Mouse (Mus musculus) heart, embryonic 10.5 days (tissue): Measurements from ENCODE around the gene Gal3st1. TPM values are rescaled to one million over a fixed set of nuclear protein-coding genes. Genes with fewer than 3 reads are reported as not detected.
A peak's percentile ranks its signal among the peaks of the same experiment; 100 is the strongest.

Source experiments
- DNase-seq: peaks from one replicate; pipeline ENCODE4 v3.0.0-alpha.2; 2017; ENCODE audit warnings: low spot score
- H3K27ac ChIP-seq: fragments of 300-500 bp; sonication (generic); 2 replicates; pipeline ENCODE4 v1.5.1; 2016; ENCODE audit warnings: mild to moderate bottlenecking
- H3K27me3 ChIP-seq: fragments of 300-500 bp; sonication (generic); 2 replicates; pipeline ENCODE4 v1.6.1; 2016; ENCODE audit warnings: mild to moderate bottlenecking; ENCODE audit not compliant: poor library complexity, insufficient read depth, severe bottlenecking
- H3K36me3 ChIP-seq: fragments of 300-500 bp; sonication (generic); 2 replicates; pipeline ENCODE4 v1.6.1; 2016; ENCODE audit warnings: mild to moderate bottlenecking, moderate library complexity
- H3K4me1 ChIP-seq: fragments of 300-500 bp; sonication (generic); 2 replicates; pipeline ENCODE4 v1.6.1; 2016; ENCODE audit warnings: mild to moderate bottlenecking
- H3K4me3 ChIP-seq: fragments of 300-500 bp; sonication (generic); 2 replicates; pipeline ENCODE4 v1.5.1; 2016; ENCODE audit warnings: mild to moderate bottlenecking, moderate library complexity
- H3K9me3 ChIP-seq: fragments of 300-500 bp; sonication (generic); 2 replicates; pipeline ENCODE4 v1.6.1; 2016; ENCODE audit warnings: mild to moderate bottlenecking, moderate library complexity
- WGBS: fragments of 180-500 bp; shearing (Covaris S2); methylation state at CpG from one replicate; pipeline ENCODE4 v1.1.7; 2016; 5-methylcytosine and 5-hydroxymethylcytosine counted together
- polyA plus RNA-seq: library from polyadenylated mRNA; unstranded; fragments of >200 nt; fragmentation: Nextera tagmentation; extraction: Ambion mirVana; gene quantifications from 2 replicates; pipeline ENCODE4 v1.2.1, GENCODE M21; 2016

Gene Gal3st1
- polyA plus RNA-seq, 1 experiment from 2014 or later: 0.73 TPM

- H3K27ac ChIP-seq: no peak overlapping the region
- WGBS: 81% methylated on average over 6 of the region's 6 CpGs
- no peaks in the 10 kb centered on the region for H3K9me3 ChIP-seq
- H3K27me3 ChIP-seq: no peaks in the 10 kb centered on the region
- H3K4me3 ChIP-seq: no peak overlapping the region
- peak; percentile 58 for DNase-seq
- H3K36me3 ChIP-seq: no peaks in the 10 kb centered on the region
- no peaks in the 10 kb centered on the region for H3K4me1 ChIP-seq
Observed at GRCm38 (mm10) chr11:4041123-4041625, 57.7 kb downstream of the Gal3st1 start.

- peak; percentile 57 for DNase-seq
- Histone ChIP-seq H3K36me3 (no peaks in the 10 kb centered on the region), H3K4me3 (no peak overlapping the region), H3K4me1 (no peaks in the 10 kb centered on the region), H3K9me3 (no peaks in the 10 kb centered on the region), H3K27ac (no peak overlapping the region), H3K27me3 (no peaks in the 10 kb centered on the region)
- 88% methylated on average over 7 of the region's 7 CpGs for WGBS
Observed at GRCm38 (mm10) chr11:4043081-4043480, 59.6 kb downstream of the Gal3st1 start.

GRCm38 (mm10) chr11:4046526-4046925 lies 63.1 kb downstream of the Gal3st1 start:
- Histone ChIP-seq H3K27me3 (no peaks in the 10 kb centered on the region), H3K36me3 (no peaks in the 10 kb centered on the region), H3K9me3 (0 out of 2 replicates have a peak, but pooled peaks cover 2% of the 10 kb centered on the region), H3K4me3 (no peak overlapping the region), H3K27ac (no peak overlapping the region), H3K4me1 (no peaks in the 10 kb centered on the region)
- 74% methylated on average over 5 of the region's 5 CpGs for WGBS
- no peak for DNase-seq

GRCm38 (mm10) chr11:4047766-4048165 lies 64.3 kb downstream of the Gal3st1 start:
- Histone ChIP-seq H3K9me3 (0 out of 2 replicates have a peak, but pooled peaks cover 2% of the 10 kb centered on the region), H3K36me3 (no peaks in the 10 kb centered on the region), H3K4me3 (no peak overlapping the region), H3K27me3 (no peaks in the 10 kb centered on the region), H3K4me1 (no peaks in the 10 kb centered on the region), H3K27ac (no peak overlapping the region)
- DNase-seq: no peak
- 94% methylated on average over 2 of the region's 2 CpGs for WGBS

- 83% methylated on average over 6 of the region's 6 CpGs for WGBS
- Histone ChIP-seq H3K36me3 (no peaks in the 10 kb centered on the region), H3K27me3 (no peaks in the 10 kb centered on the region), H3K27ac (no peak overlapping the region), H3K9me3 (0 out of 2 replicates have a peak, but pooled peaks cover 2% of the 10 kb centered on the region), H3K4me1 (no peaks in the 10 kb centered on the region), H3K4me3 (no peak overlapping the region)
- no peak for DNase-seq
Observed at GRCm38 (mm10) chr11:4048438-4048837, 65.0 kb downstream of the Gal3st1 start.

Other genes starting within 250 kb of the Gal3st1 start
- 0.11 and 0.29 TPM in 2 replicates for gene Osbp2, start 119.7 kb upstream of the Gal3st1 start, polyA plus RNA-seq
- gene 4921536K21Rik, start 88.5 kb upstream of the Gal3st1 start, polyA plus RNA-seq: 0.31 and 0.33 TPM in 2 replicates
- gene Dusp18, start 88.4 kb upstream of the Gal3st1 start, polyA plus RNA-seq: 13.6 and 16.1 TPM in 2 replicates
- gene Slc35e4, start 69.0 kb upstream of the Gal3st1 start, polyA plus RNA-seq: 4.4 and 6.2 TPM in 2 replicates
- gene Tcn2, start 51.5 kb upstream of the Gal3st1 start, polyA plus RNA-seq: 50.3 and 56.3 TPM in 2 replicates
- 65.9 and 80.1 TPM in 2 replicates for gene Pes1, start 19.7 kb upstream of the Gal3st1 start, polyA plus RNA-seq
- 0.15 TPM in 1 of 2 replicates, not detected in the other for gene 4930556J24Rik, start 6.9 kb upstream of the Gal3st1 start, polyA plus RNA-seq
- gene Sec14l4, start 47.8 kb downstream of the Gal3st1 start, polyA plus RNA-seq: 0.07 and 0.50 TPM in 2 replicates
- gene Sec14l3, start 81.2 kb downstream of the Gal3st1 start, polyA plus RNA-seq: not detected in 2 replicates
- 25.7 and 26.0 TPM in 2 replicates for gene Mtfp1, start 111.8 kb downstream of the Gal3st1 start, polyA plus RNA-seq
- gene Sec14l2, start 139.8 kb downstream of the Gal3st1 start, polyA plus RNA-seq: 0.94 and 2.1 TPM in 2 replicates
- 16.4 and 17.1 TPM in 2 replicates for gene Rnf215, start 151.6 kb downstream of the Gal3st1 start, polyA plus RNA-seq
- 3.8 and 4.2 TPM in 2 replicates for gene Ccdc157, start 176.7 kb downstream of the Gal3st1 start, polyA plus RNA-seq
- gene Sf3a1, start 176.7 kb downstream of the Gal3st1 start, polyA plus RNA-seq: 52.7 and 68.6 TPM in 2 replicates
- 18.7 and 22.0 TPM in 2 replicates for gene Tbc1d10a, start 203.2 kb downstream of the Gal3st1 start, polyA plus RNA-seq
- gene Castor1, start 234.6 kb downstream of the Gal3st1 start, polyA plus RNA-seq: 1.5 and 1.7 TPM in 2 replicates